Mouse (Mus musculus) cerebral cortex, adult 2 months (tissue): Measurements from ENCODE around the gene Arg2.

ENCODE experiments used
- WGBS: fragments of 180-500 bp; shearing (Covaris S2); methylation state at CpG from one replicate; pipeline ENCODE4 v1.1.7; 2018; 5-methylcytosine and 5-hydroxymethylcytosine counted together

Gene Arg2

DNA sequence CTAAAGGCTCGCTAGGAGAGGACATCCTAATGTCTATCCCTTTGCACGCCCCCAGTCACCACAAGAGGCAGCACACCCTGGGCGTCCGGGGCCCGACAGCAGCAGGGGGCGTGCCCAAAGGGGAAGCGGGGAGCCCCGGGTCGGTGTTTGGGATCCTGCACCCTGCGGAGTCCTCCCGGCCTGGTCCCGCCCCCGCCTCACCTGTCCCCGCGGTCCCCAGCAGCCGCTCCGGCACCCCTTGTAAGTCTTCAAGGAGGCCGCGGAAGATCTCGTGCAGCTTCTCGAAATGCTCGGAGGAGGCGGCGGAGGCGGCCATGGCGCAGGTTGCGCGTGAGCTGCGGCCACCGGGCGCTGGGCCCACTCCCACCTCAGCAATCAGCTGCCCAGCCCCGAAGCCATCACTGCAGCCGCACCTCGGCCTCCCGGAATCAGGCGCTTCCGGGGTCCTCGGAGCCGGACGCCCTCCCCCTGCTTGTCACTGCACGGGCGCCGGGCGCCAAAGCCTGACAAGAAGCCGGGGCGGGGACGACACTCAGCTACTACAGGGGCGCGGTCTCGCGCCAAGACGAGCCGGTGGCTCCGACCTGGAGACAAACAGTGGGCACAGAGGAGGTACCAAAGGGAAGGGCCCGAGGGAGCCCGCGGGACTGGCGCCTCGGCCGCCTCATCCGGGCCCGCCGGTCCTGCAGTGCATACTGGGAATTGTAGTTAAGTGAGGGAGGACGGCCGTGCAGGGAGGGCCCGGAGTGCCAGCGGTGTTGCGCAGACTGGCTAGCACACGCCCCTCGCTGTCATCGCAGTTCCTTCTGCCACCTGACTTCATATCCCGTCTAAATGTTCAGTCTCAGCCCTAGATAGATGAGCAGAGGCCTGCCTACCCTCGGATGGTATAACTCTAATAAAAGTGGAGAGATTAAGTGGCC lies 41.7 kb downstream of the Arg2 start, which contains the start of gene Vti1b:
Gene Vti1b, minus strand, starts transcription at position 649 of the 923 bp plus-strand sequence.
- WGBS: under 1% methylated on average over 72 of the region's 73 CpGs

DNA sequence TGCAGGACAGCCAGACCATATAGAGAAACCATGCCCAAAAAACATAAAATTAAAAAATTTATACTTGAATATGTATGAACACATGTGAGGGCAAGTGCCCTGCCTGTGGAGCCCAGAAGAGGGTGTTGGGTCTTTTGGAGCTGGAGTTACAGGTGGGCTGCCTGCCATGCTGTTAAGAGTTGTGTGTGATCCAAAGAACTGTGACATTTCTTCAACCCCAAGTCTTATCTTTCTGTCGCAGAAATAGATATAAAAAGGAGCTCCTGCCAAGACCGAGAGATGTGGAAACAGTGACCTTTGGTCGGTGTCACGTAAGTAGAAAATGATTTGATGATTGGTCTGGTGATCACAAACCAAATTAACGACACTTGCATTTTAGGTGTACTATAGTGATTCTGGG lies 43.1 kb downstream of the Arg2 start:
- 89% methylated on average over 5 of the region's 5 CpGs for WGBS

DNA sequence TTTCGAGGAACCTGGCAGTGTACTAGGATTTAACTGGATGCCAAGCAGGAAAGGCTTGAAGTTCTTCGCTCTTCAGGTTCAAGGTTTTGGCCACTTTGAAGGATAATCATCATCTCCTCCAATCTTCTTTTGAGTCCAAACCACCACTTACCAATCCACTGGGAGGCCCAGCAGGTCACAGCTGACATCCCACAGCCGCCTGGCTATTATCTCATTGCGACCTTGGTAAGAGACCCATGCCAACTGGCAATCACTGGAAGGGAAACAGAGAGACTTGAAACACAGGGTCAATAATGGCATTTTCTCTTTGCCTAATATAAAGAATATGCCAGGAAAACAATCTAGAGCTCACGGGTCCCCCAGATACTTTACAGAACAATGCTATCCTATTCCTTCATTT lies 45.4 kb downstream of the Arg2 start:
- WGBS: 96% methylated on average over 5 of the region's 5 CpGs

DNA sequence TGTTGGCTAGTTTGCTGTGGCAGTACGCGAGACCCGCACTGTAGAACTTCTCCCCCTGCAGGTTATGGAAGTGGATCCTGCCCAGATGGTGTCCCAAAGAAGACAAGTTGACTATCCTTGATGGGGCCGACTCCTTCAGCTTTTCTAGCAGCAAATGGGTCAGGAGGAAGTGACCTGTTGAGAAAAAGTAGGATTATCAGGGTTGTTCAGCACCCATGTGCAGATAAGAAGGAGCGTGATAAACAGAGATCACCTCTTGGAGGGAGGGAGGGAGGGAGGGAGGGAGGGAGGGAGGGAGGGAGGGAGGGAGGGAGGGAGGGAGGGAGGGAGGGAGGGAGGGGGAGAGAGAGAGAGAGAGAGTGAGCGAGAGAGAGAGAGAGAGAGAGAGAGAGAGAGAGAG lies 54.6 kb downstream of the Arg2 start:
- WGBS: 77% methylated on average over 4 of the region's 6 CpGs

DNA sequence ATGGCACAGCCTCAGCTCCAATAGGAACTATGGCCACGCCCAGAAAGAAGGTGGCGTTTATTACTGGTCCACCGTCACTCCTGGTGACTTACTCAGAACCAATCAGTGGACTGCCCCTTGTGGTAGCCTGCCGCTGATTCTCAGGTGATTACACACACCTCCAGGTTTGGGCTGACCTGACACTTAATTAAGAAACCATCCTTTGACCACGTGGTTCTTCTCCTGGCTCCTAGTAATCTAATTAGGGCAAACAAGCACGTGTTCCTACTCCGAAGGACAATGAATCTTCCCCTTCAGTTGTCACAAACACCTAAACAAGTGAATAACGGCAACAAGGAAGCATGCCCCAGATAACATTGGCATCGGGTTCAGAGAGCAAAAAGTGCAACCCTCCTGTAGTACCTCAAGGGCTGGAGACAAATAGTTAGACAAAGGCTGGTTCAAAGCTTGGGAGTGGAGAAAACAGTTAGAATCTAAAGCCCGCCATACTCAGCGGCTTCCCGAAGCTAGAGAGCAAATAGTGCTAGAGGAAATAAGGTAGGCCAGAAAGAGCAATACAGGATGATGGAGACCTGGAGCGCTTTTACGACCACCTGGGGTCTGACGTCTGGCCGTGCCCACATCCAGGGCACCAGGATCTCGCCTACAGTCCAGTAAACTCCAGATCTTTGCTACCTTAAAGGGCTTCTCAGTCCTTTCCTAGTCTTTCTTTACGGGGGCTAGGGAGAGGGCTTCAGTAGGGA lies 60.5 kb downstream of the Arg2 start:
- 2% methylated on average over 18 of the region's 18 CpGs for WGBS

DNA sequence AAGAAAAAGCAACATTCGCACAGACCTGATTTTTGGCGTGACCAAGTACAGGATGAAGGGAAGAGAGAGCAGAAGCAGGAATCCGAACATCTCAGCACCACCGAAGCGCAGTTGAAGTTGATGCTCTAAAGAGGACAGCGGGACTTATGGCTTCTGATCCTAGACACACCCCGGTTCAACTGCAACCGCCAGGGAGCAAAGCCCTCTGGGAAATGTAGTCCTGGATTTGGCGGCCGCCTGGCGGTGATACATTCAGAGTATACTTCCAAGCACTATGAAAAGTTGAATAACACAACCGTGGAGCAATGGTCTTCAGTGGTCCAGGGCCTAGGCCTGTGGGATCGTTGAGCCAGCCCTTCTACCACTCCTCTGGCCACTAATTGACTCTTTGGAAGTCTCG lies 61.1 kb downstream of the Arg2 start:
- 6% methylated on average over 14 of the region's 14 CpGs for WGBS

DNA sequence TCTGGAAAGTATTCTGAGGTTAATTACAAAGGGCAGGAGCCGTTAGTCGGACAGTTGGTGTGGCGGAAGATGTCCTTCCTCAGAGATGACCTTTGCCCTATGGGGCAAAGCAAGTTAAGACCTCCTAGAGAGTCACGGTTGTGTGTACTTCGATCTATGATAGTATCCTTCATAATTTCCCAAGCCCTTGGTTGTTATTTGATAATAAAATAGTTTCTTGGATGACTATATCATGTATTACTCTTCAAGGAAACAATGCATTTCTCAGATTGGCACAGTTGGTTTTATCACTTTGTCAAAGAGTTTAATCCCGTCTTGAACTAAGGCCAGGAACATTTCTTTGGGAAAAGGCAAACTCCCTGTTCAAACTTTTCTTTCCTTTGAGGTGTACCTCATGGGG lies 61.6 kb downstream of the Arg2 start, which contains the start of gene Rdh11:
Gene Rdh11, minus strand, starts transcription at position 101 of the 400 bp plus-strand sequence.
- WGBS: 67% methylated on average over 6 of the region's 6 CpGs

DNA sequence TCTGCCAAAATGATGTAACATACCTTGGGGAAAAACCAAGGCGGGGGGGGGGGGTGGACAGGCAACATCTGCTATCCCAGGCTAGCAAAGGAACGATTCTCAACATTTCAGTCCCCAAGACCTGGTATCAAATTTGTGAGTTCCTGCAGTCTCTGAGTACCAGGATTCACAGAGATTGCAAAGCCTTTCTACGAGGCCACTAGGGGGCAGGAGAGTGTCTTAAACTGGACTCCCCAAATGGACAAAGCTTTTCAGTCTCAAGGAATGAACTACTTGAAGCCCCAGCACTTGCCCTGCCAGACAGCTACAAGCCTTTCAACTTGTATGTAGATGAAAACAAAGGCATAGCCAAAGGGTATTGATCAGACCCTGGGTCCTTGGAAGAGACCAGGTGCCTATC lies 62.9 kb downstream of the Arg2 start:
- WGBS: 1% methylated on average over 3 of the region's 3 CpGs

DNA sequence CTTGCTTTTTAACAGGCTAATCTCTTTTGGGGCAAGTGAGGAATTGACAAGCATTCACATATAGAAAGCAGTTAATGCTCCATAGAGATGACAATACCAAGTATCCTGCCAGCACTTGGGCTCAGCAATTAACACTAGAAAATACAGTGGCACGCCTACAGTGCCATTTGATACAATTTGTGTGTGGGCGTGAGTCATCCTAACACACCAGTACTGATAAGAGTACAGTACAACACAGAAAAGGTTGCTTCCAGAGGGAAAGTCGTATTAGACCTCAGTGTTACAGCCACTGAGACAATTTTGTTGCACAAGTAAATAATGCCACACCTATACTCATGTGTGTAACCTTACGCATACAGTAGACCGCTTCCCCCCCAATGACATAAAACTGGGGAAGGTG lies 66.5 kb downstream of the Arg2 start:
- 88% methylated on average over 5 of the region's 5 CpGs for WGBS

DNA sequence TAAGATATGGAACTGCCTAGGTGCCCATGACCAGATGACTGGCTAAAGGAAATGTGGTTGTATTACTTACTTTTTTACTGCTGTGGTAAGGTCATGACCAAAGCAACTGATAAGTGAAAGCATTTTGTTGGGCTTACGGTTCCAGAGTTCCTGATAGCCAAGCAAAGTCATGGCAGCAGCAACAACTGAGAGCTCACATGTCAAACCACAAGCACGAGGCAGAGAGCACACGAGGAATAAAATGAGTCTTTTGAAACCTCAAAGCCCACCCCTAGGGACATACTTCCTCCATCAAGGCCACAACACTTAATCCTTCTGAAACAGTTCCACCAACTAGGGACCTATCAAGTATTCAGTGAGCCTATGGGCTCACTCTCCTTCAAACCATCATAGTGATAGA lies 71.3 kb downstream of the Arg2 start:
- WGBS: 88% methylated on average over 3 of the region's 3 CpGs
